Mouse (Mus musculus) kidney, adult 2 months (tissue): Measurements from ENCODE around the gene Eml1. TPM values are rescaled to one million over a fixed set of nuclear protein-coding genes. Genes with fewer than 3 reads are reported as not detected.
A peak's percentile ranks its signal among the peaks of the same experiment; 100 is the strongest.

Experiments used
- DNase-seq: peaks from one replicate; pipeline ENCODE4 v3.0.0; 2021
- H3K27ac ChIP-seq: fragments of 200-500 bp; 2 replicates; pipeline ENCODE4 v1.5.1; 2012; ENCODE audit warnings: low read depth, low read length, control low read depth, inconsistent platforms; ENCODE audit not compliant: insufficient read depth
- H3K27me3 ChIP-seq: fragments of 200-500 bp; replicated peaks from 2 replicates; pipeline ENCODE4 v1.6.1; 2012; ENCODE audit warnings: mild to moderate bottlenecking, moderate library complexity, low read length, inconsistent platforms; ENCODE audit not compliant: control insufficient read depth, insufficient read depth
- H3K36me3 ChIP-seq: fragments of 200-500 bp; 2 replicates; pipeline ENCODE4 v1.6.1; 2012; ENCODE audit warnings: mild to moderate bottlenecking, moderate library complexity, low read length, inconsistent platforms; ENCODE audit not compliant: control insufficient read depth, insufficient read depth
- H3K4me1 ChIP-seq: fragments of 200-500 bp; 2 replicates; pipeline ENCODE4 v1.6.1; 2011; ENCODE audit warnings: low read length; ENCODE audit not compliant: control insufficient read depth, insufficient read depth
- H3K4me3 ChIP-seq: fragments of 200-500 bp; 2 replicates; pipeline ENCODE4 v1.5.1; 2011; ENCODE audit warnings: mild to moderate bottlenecking, low read depth, low read length, control low read depth; ENCODE audit not compliant: insufficient read depth
- CTCF ChIP-seq: fragments of 200-500 bp; conservative IDR thresholded peaks from 2 replicates; pipeline ENCODE4 v1.5.1; 2011; ENCODE audit warnings: low read depth, mild to moderate bottlenecking, control low read depth, low read length, moderate library complexity, mixed read lengths; ENCODE audit not compliant: insufficient read depth, insufficient read length
- POLR2A ChIP-seq: fragments of 200-500 bp; IDR thresholded peaks from one replicate; pipeline ENCODE4 v1.6.1; 2011; ENCODE audit warnings: low read depth, low read length, control low read depth
- WGBS: fragments of 180-500 bp; shearing (Covaris S2); methylation state at CpG from one replicate; pipeline ENCODE4 v1.1.7; 2018; 5-methylcytosine and 5-hydroxymethylcytosine counted together
- polyA plus RNA-seq: library from polyadenylated mRNA; depleted of rRNA; stranded (reverse); fragments of >200 nt; gene quantifications from 2 replicates; pipeline ENCODE4 v1.2.3, GENCODE M21; 2012

Gene Eml1
- polyA plus RNA-seq, 1 experiment: 14.2 TPM

DNA sequence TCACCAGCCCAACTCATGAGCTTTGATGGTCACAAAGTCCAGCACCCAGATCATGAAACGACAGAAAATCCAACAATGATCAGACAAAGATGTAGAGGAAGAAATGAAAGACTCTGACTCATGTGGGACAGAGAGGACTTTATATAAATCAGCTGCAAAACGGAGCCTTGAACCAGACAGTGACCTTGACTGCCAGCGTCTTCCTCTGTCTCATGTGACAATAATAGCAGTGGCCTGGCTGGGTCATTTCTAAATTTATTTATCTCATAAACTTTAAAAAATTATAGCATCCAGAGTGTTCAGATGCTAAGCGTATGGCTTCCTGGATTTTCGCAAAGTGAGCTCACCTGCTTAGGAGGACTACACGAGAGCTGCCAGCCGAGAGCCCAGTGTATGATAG, 27.9 kb downstream of the Eml1 start:
- Histone ChIP-seq H3K27me3 (no peaks in the 10 kb centered on the region), H3K4me3 (no peak overlapping the region), H3K36me3 (no peaks in the 10 kb centered on the region), H3K27ac (no peak overlapping the region), H3K4me1 (peaks cover 4% of the 10 kb centered on the region; the same call in 1 of the 2 replicates)
- 65% methylated on average over 7 of the region's 7 CpGs for WGBS
- peak; percentile 19 for DNase-seq
- no peak for TF ChIP-seq POLR2A
- TF ChIP-seq CTCF: no peak

DNA sequence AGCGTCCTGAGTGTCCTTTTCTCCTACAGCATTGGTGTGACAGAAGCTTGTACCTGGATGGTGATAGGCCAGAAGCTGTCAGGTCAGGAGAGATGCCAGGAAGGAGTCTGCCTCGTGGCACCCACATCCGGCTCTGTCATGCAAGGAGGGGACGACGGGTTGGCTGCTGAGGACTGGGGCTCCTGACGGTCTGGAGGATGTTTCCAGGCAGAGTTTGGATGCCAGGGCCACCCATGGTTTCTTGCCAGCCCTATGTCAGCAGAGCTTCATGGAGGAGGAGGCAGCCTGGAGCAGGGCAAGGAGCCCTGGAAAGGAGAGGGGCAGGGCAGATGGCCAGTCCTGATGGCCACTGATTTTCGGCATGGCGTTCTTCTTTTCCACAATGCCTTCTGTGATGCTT, 28.4 kb downstream of the Eml1 start:
- WGBS: 82% methylated on average over 8 of the region's 8 CpGs
- H3K36me3 ChIP-seq: no peaks in the 10 kb centered on the region
- H3K4me1 ChIP-seq: peaks cover 4% of the 10 kb centered on the region; the same call in 1 of the 2 replicates
- no peak overlapping the region for H3K27ac ChIP-seq
- no peak for TF ChIP-seq CTCF
- no peak for TF ChIP-seq POLR2A
- H3K27me3 ChIP-seq: no peaks in the 10 kb centered on the region
- H3K4me3 ChIP-seq: no peak overlapping the region
- DNase-seq: no peak

DNA sequence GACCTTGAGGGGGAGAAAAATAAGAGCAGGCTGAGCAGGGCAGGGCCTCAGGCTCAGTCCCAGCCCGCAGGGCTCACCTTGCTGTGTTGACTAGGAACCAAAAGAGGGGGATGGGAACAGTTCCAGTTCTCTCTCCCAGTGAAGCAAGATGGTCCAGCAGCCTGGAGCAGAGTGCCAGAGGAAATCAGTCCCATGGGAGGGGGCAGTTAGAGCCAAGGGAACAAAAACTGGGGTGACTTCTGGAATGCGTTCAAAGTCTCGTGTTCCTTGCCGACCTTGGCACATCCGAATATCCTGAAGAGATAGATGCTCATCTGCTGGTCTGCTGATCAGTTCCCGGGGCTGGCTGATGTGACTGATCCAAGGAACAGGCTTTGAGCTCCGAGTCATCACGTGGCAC, 30.2 kb downstream of the Eml1 start:
- Histone ChIP-seq H3K4me1 (no peaks in the 10 kb centered on the region; the same call in 1 of the 2 replicates), H3K36me3 (no peaks in the 10 kb centered on the region), H3K4me3 (no peak overlapping the region), H3K27ac (no peak overlapping the region), H3K27me3 (no peaks in the 10 kb centered on the region)
- no peak for TF ChIP-seq POLR2A
- no peak for TF ChIP-seq CTCF
- no peak for DNase-seq
- 66% methylated on average over 8 of the region's 8 CpGs for WGBS

DNA sequence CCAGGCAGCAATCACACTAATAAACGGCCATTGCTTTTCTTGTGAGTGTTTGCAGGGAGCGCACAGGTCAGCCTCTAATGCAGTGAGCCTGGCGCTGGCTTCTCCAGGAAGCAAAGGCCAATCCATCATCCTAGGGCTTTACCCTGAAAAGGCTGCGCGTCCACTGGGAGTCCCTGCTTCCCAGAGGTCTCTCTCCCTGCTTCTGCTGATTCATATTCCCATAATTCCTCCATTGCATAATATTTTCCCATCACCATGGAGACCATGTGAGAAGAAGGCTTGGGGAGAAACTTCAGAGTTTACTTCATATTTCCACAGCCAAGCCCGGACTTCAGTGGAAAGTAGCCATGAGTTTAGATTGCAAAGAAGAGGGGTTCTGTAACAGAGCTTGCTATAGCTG, 33.2 kb downstream of the Eml1 start:
- no peaks in the 10 kb centered on the region for H3K27me3 ChIP-seq
- H3K4me1 ChIP-seq: no peaks in the 10 kb centered on the region
- TF ChIP-seq CTCF (no peak), POLR2A (no peak)
- peak; percentile 72 for DNase-seq
- H3K27ac ChIP-seq: 0 out of 2 replicates have a peak overlapping the region, but pooled peaks have one; percentile 33
- no peaks in the 10 kb centered on the region for H3K36me3 ChIP-seq
- no peak overlapping the region for H3K4me3 ChIP-seq
- WGBS: 56% methylated on average over 6 of the region's 6 CpGs

DNA sequence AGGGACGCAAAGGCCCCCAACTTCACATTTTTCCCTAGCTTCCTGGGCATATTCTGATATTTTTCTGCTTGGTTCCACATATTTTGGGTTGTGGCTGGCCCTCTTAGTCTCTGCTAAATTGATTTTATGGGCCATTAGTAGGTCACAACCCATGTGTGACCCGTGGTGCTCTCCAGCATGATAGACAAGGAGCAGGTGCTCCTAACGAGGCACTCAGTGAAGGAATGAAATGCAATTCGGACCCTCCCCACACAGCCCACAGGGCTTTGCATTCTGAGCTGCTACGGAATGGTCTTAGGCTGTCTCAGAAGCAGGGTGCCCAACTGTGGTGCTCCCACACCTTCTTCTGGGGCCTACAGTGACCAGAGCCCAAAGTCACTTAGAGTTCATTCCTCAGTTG, 38.3 kb downstream of the Eml1 start:
- Histone ChIP-seq H3K27ac (no peak overlapping the region), H3K4me1 (no peaks in the 10 kb centered on the region), H3K27me3 (no peaks in the 10 kb centered on the region), H3K4me3 (no peak overlapping the region), H3K36me3 (no peaks in the 10 kb centered on the region)
- 70% methylated on average over 5 of the region's 5 CpGs for WGBS
- TF ChIP-seq CTCF (no peak), POLR2A (no peak)
- no peak for DNase-seq

DNA sequence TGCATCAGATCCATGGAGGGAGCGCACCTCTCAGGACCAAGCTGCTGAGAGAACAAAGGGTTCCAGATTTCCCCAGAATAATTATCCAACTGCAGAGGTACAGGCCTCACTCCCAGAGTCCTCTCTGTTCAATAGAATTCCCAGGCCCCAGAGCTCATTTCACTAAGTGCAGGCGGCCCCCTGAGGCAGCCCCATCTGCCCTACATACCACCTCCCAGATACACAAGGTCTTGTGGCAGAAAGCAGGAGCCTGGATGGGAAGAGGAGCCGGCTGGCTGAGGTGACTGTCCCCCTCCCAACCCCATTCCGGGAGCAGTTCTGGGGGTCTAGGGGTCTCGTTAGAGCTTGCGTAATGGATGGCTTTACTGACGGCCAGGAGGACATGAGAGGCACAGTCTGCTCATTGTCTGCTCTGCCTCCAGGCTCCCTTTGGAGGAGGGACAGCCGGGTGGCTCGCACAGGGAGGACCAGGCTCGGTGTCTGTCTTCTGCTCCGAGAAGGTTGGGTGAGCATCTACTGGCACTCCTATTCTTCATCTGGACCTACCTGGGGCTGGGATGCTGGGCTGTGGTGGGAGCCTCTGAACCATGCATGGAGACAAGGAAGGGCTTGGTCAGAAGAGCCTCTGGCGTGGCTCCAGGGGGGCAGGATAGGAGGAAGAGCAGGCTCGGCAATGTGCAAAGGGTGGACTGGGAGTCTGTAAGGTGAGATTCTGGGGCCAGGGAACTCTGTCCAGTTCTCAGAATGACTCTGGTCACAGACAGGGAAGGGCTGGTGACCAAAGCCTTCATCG, 39.9 kb downstream of the Eml1 start:
- no peaks in the 10 kb centered on the region for H3K27me3 ChIP-seq
- no peak overlapping the region for H3K27ac ChIP-seq
- no peaks in the 10 kb centered on the region for H3K36me3 ChIP-seq
- no peak overlapping the region for H3K4me3 ChIP-seq
- DNase-seq: no peak
- no peak for TF ChIP-seq CTCF
- no peak for TF ChIP-seq POLR2A
- no peaks in the 10 kb centered on the region for H3K4me1 ChIP-seq
- WGBS: 75% methylated on average over 14 of the region's 14 CpGs

DNA sequence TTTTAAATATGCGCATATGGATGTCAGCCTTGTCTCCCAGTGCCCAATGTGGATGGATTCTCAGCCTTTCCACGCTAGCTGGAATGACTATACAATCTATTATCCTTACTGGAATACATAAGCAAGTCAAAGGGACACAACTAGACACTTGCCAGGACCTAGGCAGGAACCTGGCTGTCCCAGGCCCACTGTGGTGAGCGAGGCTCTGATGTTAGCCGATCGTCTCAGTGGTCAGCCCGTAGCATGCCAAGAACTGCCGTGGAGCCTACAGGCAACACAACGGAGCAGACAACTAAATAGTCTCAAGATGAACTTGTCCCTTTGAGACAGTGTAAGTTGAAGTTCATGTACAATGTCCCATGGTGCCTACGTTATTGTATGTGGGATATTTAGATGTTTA, 44.2 kb downstream of the Eml1 start:
- Histone ChIP-seq H3K4me1 (no peaks in the 10 kb centered on the region), H3K4me3 (no peak overlapping the region), H3K27ac (no peak overlapping the region), H3K36me3 (no peaks in the 10 kb centered on the region), H3K27me3 (no peaks in the 10 kb centered on the region)
- no peak for DNase-seq
- 96% methylated on average over 9 of the region's 9 CpGs for WGBS
- TF ChIP-seq CTCF: no peak
- no peak for TF ChIP-seq POLR2A
